Mouse (Mus musculus): Measurements from ENCODE around the gene Rmdn2. TPM values are rescaled to one million over a fixed set of nuclear protein-coding genes. Genes with fewer than 3 reads are reported as not detected.
A peak's percentile ranks its signal among the peaks of the same experiment; 100 is the strongest.

Gene Rmdn2
- polyA plus RNA-seq, 1 experiment from 2014 or later = 4.4 TPM

DNA sequence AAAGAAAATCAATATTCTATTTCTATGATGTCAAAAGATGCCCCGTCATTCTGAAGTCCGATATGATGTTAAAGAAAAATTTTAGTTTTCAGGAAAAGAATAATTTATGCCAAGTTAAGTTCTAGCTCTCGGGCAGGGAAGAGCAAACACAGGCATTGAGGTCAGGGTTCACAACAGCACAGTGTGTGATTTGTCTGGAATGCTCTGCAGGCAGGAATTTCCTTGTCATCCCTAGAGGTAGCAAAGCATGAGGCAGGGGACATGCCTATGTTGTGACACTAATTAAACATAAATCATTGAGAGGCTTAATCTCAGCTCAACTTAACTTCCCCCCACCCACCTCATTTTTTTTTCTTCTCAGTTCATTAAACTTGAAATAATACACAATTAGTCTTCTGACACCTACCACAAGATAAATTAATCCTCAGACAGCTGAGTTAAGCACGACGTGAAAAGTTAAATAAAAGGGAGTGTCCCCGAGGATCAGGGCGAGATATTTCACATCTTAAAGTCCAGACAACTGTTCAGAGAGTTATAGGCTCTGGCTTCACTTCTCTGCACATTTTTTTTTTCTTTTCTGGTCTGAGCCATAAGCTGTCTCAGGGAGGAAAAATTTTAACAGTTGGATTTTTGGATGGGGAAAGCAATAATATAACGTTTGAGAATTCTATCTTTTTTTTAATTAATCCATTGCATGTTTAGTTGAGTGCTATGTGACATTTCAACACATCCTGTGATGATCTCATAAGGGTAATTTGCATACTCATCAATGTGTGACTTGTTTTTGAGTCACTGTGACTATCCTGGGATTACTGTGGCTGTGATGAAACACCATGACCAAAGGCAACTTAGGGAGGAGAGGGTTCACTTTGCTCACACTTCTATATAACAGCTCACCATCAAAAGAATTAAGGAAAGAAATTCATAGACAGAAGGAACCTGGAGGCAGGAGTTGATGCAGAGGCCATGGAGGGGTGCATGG is 12.8 kb upstream of the Rmdn2 start:
- Histone ChIP-seq H3K4me1 (no peaks in the 10 kb centered on the region), H3K36me3 (no peaks in the 10 kb centered on the region), H3K27ac (replicated peaks) (no peak overlapping the region), H3K4me3 (no peak overlapping the region), H3K4me2 (replicated peaks) (no peak overlapping the region), H3K27me3 (no peaks in the 10 kb centered on the region), H3K9me3 (no peaks in the 10 kb centered on the region), H3K9ac (replicated peaks) (no peak overlapping the region)
- WGBS = 30% methylated on average over 8 of the region's 8 CpGs
- no peak for ATAC-seq (replicated peaks)

DNA sequence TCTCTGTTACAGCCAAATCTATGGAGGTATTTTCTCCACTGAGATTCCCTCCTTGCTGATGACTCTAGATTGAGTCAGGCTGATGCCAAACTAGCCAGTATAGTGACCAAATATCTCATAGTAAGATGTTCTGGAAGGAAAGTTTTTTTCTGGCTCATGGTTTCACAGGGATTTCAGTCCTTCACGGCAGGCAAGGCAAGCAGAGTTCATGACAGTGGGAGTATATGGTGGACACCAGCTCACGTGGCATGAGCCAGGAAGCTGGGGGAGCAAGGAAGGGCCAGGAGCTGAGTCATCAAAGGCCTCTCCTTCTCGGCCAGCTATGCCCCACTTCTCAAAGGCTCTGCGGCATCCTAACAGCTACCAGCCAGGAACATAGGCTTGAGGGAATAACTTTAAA is 11.6 kb upstream of the Rmdn2 start:
- Histone ChIP-seq H3K4me1 (no peaks in the 10 kb centered on the region), H3K4me3 (no peak overlapping the region), H3K9me3 (no peaks in the 10 kb centered on the region), H3K36me3 (no peaks in the 10 kb centered on the region), H3K27me3 (no peaks in the 10 kb centered on the region), H3K4me2 (replicated peaks) (no peak overlapping the region), H3K27ac (replicated peaks) (no peak overlapping the region), H3K9ac (replicated peaks) (no peak overlapping the region)
- ATAC-seq (replicated peaks) = no peak
- WGBS = 80% methylated on average over 4 of the region's 4 CpGs

DNA sequence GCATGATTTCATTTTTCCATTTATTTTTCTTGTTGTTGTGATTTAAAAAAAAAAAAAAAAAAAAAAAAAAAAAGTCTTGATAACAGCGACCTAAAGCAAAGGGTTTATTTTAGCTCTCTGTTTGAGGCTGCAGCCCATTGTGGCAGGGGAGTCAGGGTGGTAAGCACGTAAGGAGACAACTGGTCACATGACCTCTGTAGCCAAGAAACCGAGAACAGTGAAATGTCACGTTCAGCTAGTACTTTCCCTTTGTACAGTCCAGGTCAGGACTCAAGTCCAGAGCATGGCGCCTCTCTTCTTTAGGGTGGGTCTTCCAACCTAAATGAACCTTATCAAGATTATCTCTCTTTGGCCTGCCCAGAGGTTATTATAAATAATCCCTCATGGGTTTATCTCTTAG is 9.3 kb upstream of the Rmdn2 start:
- Histone ChIP-seq H3K9me3 (no peaks in the 10 kb centered on the region), H3K27me3 (no peaks in the 10 kb centered on the region), H3K4me3 (no peak overlapping the region), H3K4me2 (replicated peaks) (no peak overlapping the region), H3K9ac (replicated peaks) (no peak overlapping the region), H3K36me3 (no peaks in the 10 kb centered on the region), H3K27ac (replicated peaks) (no peak overlapping the region), H3K4me1 (no peaks in the 10 kb centered on the region)
- no peak for ATAC-seq (replicated peaks)
- WGBS = 53% methylated on average over 5 of the region's 5 CpGs

DNA sequence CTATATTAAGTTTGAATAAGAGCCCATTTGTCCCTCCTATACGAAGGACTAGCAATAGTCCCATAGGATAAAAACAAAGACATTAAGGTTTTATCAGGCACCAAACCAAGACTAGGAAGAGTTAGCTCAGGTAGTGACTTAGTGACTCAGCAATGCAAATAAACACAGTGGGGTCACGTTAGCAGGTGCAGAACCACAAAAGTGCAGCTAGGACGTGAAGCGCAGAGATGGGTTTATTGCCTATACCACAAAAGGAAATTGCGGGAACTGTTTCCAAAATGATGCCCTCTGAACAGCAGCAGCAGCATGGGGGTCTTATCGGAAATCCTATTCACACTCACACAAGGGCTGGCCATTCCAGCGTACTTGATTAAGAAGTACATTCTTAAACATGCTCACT is 8.2 kb upstream of the Rmdn2 start:
- Histone ChIP-seq H3K9me3 (no peaks in the 10 kb centered on the region), H3K4me2 (replicated peaks) (no peak overlapping the region), H3K27ac (replicated peaks) (no peak overlapping the region), H3K36me3 (no peaks in the 10 kb centered on the region), H3K27me3 (no peaks in the 10 kb centered on the region), H3K4me1 (no peaks in the 10 kb centered on the region), H3K9ac (replicated peaks) (no peak overlapping the region), H3K4me3 (no peak overlapping the region)
- ATAC-seq (replicated peaks) = no peak
- 71% methylated on average over 7 of the region's 7 CpGs for WGBS

DNA sequence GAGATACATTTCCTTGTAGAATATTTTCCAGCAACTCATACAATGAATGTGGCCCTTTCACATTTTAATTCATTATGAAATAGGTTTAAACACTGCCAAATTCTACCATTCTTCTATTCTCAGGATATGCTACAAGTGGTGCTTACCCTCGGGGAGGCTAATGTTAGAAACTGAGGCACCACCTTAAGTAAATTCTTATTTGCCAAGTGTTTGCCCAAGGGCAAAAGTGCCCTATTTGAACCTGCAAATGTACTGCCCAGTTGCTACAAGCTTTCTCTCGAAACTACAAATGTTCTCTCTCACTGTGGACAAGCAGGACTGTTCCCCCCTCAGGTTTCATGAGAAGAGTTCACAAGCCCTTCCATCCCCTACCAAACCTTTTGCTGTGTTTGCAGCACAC is 5.9 kb upstream of the Rmdn2 start:
- ATAC-seq (replicated peaks) = no peak
- no peaks in the 10 kb centered on the region for H3K36me3 ChIP-seq
- WGBS = 71% methylated on average over 2 of the region's 2 CpGs
- H3K4me2 ChIP-seq (replicated peaks) = no peak overlapping the region
- H3K9ac ChIP-seq (replicated peaks) = no peak overlapping the region
- no peak overlapping the region for H3K27ac ChIP-seq (replicated peaks)
- H3K4me3 ChIP-seq = no peak overlapping the region
- no peaks in the 10 kb centered on the region for H3K4me1 ChIP-seq
- no peaks in the 10 kb centered on the region for H3K9me3 ChIP-seq
- no peaks in the 10 kb centered on the region for H3K27me3 ChIP-seq

DNA sequence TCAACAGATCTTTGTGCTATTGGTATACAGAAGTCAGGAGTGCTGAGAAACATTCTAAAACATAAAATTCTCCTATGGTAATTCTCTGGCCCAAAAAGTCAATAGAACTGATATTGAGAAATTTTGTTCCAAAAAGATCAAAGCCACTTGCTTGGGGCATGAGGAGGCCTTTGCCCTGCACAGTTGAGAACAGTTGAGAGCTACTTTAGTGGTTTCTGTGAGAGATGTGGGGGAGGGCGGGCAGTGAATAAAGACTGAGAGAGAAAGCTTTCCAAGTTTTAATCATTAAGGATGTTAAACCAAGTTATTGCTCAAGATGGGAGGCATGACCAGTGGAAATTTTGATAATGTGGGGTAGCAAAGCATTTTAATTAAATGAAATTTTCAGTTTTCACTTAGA is 2.0 kb upstream of the Rmdn2 start:
- Histone ChIP-seq H3K4me2 (replicated peaks) (no peak overlapping the region), H3K27ac (replicated peaks) (no peak overlapping the region), H3K9ac (replicated peaks) (no peak overlapping the region), H3K36me3 (no peaks in the 10 kb centered on the region), H3K9me3 (no peaks in the 10 kb centered on the region), H3K27me3 (no peaks in the 10 kb centered on the region), H3K4me1 (no peaks in the 10 kb centered on the region), H3K4me3 (no peak overlapping the region)
- WGBS = 88% methylated on average over 1 of the region's 1 CpGs
- no peak for ATAC-seq (replicated peaks)

DNA sequence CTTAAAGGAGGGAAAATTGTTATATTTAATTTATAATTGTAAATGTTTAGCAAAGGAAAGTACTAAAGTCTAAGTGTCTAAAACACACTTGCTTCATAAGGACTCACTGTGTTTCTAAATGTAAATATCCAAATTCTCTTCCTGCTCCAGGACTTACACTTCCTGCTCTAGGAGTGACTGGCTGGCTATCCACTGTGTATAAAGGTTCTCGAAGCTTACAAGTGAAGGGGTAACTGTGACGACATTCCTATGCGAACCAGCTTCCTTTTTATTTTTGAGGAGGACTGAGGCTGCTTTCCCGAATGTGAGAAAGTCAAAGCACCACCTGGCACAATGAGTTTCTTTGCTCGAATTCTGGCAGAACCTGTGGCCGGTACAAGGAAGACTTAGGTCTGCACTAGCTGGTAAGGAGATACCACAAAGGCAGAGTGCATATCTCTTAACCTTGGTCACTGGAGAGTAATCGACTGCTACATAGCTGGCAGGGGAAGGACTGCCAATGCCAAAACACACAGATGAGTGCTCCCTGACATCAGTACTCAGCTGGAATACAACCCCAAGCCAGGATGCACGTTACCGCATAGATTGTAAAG is 1.4 kb upstream of the Rmdn2 start:
- Histone ChIP-seq H3K4me1 (no peaks in the 10 kb centered on the region), H3K9me3 (no peaks in the 10 kb centered on the region), H3K27me3 (no peaks in the 10 kb centered on the region), H3K9ac (replicated peaks) (no peak overlapping the region), H3K27ac (replicated peaks) (no peak overlapping the region), H3K4me2 (replicated peaks) (no peak overlapping the region), H3K36me3 (no peaks in the 10 kb centered on the region), H3K4me3 (no peak overlapping the region)
- WGBS = 86% methylated on average over 9 of the region's 9 CpGs
- ATAC-seq (replicated peaks) = no peak

DNA sequence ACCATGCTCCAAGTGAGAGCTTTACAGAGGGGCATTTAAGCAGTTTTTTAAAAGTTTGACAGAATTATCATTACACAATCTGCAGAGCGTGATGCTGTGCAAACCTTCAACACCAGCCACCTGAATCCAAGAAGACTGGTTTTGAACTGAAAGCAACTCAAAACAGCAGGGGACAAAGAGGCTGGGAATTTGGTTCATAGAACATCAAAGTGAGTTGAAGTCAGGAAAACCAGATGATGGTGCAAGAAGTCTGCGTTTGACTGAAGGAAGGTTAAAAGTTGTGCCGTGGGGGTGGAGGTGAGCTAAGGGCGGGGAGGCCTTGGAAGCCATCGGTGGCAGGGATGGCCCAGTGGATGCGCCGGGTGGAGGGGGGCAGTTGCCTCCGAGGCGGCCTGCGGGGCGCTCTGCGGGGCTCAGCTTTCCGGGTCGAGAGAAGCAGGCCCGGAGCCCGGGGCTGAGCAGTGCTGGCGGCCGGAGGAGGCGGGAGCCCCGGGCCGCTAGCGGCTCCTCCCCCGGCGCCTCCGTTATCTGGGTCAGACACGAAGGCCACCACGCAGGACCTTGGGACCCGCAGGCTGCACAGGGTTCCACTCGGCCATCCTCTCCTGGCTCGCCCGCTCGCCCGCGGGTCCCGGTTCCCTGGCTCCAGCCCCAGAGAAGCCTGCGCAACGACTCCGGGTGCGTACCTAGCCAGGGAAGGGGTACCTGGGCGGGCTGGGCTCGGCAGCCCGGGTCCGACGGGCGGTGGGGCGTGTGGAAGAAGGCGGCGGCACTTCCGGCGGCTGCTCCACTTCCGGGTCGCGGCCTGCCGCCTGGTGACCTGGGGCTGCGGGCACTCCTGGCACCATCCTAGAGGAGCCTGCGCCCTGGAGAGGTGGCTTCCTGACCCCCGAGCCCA is 3.3 kb downstream of the Rmdn2 start:
- H3K4me3 ChIP-seq = peak overlapping the region; percentile 70
- H3K36me3 ChIP-seq = no peaks in the 10 kb centered on the region
- no peaks in the 10 kb centered on the region for H3K27me3 ChIP-seq
- H3K4me1 ChIP-seq = peaks cover 4% of the 10 kb centered on the region
- peak; percentile 96 for ATAC-seq (replicated peaks)
- H3K9me3 ChIP-seq = no peaks in the 10 kb centered on the region
- peak overlapping the region; percentile 86 for H3K9ac ChIP-seq (replicated peaks)
- whole genome bisulfite sequencing = 2% methylated on average over 57 of the region's 57 CpGs
- peak overlapping the region; percentile 70 for H3K27ac ChIP-seq (replicated peaks)
- peak overlapping the region; percentile 73 for H3K4me2 ChIP-seq (replicated peaks)

DNA sequence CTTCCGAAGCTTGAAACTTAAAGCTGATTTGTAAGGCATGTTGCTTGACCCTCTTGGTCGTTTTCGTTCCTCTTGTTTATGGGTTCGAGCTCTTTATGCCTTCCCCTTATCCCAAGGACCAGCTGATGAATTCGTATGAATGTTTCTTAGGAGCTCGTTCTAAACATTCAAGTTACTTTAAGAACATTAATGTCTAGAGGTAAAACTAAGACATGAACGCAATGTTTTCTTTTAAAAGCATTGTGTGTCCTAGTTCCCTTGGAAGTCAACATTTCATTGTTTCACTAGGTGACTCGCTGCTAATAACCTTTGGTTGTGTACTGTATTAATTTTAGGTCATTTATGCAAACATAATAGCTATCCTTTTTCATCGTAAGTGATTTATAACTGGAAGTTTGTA is 4.2 kb downstream of the Rmdn2 start:
- ATAC-seq (replicated peaks) = no peak
- Histone ChIP-seq H3K4me1 (peaks cover 4% of the 10 kb centered on the region), H3K36me3 (no peaks in the 10 kb centered on the region), H3K27me3 (no peaks in the 10 kb centered on the region), H3K9ac (replicated peaks) (no peak overlapping the region), H3K27ac (replicated peaks) (no peak overlapping the region), H3K4me3 (peak overlapping the region; percentile 70), H3K4me2 (replicated peaks) (peak overlapping the region; percentile 73), H3K9me3 (no peaks in the 10 kb centered on the region)
- WGBS = 85% methylated on average over 9 of the region's 9 CpGs

DNA sequence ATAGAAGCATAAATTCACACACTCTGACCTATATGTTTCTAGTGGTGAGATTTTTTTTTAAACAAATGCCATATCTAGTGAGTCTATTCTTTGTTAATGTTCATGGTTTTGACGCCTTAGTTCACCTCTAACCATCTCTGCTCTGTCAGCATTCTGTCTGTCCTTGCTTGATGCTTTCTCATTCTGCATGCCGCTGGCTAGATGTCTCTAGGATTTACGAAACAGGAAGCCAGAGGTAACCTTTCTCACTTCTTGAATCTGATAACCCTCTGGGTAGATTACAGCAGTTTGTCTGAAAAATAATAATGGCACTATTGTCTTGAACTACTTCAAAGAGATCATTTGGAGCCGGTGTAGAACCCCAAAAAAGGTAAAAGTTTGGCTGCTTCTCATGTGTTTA is 5.0 kb downstream of the Rmdn2 start:
- Histone ChIP-seq H3K4me3 (no peak overlapping the region), H3K4me1 (peaks cover 4% of the 10 kb centered on the region), H3K9me3 (no peaks in the 10 kb centered on the region), H3K27me3 (no peaks in the 10 kb centered on the region), H3K36me3 (no peaks in the 10 kb centered on the region), H3K4me2 (replicated peaks) (no peak overlapping the region), H3K27ac (replicated peaks) (no peak overlapping the region), H3K9ac (replicated peaks) (no peak overlapping the region)
- WGBS = 94% methylated on average over 4 of the region's 4 CpGs
- no peak for ATAC-seq (replicated peaks)

DNA sequence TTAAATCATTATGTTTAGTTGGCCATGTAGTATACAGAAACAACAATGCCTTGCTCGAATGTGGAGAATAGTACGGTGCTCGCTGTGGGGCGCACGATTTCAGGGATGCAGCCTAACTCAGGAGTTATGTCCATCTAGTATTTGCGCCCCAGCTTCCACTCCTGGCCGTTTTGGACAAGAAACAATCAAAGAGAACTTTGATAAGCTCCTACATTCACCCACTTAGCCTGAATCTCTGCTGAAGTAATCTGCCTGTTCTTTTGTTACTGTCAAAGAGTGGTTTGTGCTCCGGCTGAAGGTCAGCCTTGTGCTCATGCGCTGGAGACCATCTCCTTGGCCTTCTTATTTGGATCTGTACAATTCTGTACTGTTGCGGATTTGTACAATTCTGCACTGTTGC is 6.8 kb downstream of the Rmdn2 start:
- WGBS = 90% methylated on average over 10 of the region's 10 CpGs
- Histone ChIP-seq H3K36me3 (no peaks in the 10 kb centered on the region), H3K9me3 (no peaks in the 10 kb centered on the region), H3K9ac (replicated peaks) (no peak overlapping the region), H3K4me3 (no peak overlapping the region), H3K27ac (replicated peaks) (no peak overlapping the region), H3K4me2 (replicated peaks) (no peak overlapping the region), H3K4me1 (peaks cover 4% of the 10 kb centered on the region), H3K27me3 (no peaks in the 10 kb centered on the region)
- no peak for ATAC-seq (replicated peaks)

DNA sequence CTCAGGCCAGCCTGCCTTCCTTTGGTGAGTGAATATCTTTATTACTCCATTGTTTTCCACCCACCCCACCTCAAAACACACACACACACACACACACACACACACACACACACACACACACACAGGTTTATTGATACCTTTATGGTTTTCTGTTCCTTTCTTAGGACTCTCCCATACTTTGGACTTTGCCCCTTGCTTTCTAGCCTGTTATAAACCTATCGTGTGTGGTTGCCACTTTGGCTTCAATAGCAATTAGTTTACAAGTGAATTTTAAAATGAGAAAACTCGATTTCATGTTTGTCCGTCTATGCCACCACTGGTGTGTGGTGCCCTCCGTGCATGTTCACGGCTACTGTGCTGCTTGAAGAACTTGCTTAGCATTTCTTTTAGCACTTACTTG is 7.3 kb downstream of the Rmdn2 start:
- H3K36me3 ChIP-seq = no peaks in the 10 kb centered on the region
- no peaks in the 10 kb centered on the region for H3K9me3 ChIP-seq
- no peaks in the 10 kb centered on the region for H3K27me3 ChIP-seq
- no peak overlapping the region for H3K27ac ChIP-seq (replicated peaks)
- H3K4me1 ChIP-seq = peaks cover 4% of the 10 kb centered on the region
- no peak overlapping the region for H3K4me2 ChIP-seq (replicated peaks)
- no peak overlapping the region for H3K4me3 ChIP-seq
- H3K9ac ChIP-seq (replicated peaks) = no peak overlapping the region
- 90% methylated on average over 5 of the region's 5 CpGs for WGBS
- ATAC-seq (replicated peaks) = no peak

Data from forebrain, embryonic 15.5 days (tissue).